Mouse (Mus musculus) NIH3T3 (cell line): ENCODE measurements around the gene Fam186a.
"Not testable (repeated sequence)": the region's sequence is repeated elsewhere in the genome, so short reads cannot be mapped to it uniquely, and the experiment has no call there.

ENCODE experiments used
- DNase-seq: peaks from one replicate; pipeline ENCODE4 v3.0.0-alpha.2; 2012; ENCODE audit warnings: low read depth

Gene Fam186a

DNA sequence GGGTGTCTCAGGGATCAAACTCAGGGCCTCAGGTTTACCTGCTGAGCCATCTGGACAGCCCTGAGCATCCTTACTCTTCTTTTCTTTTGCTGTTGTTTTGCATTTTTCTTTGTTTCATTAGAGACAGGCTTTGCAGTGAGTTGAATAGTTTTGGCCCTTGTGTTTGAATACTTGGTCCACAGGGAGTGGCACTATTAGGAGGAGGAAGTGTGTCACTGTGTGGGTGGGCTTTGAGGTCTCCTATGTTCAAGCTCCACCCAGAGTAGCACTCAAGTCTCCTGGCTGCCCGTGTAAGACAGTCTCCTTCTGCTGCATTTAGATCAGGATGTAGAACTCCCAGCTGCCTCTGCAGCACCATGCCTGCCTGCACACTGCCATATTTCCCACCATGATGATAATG is 32.4 kb downstream of the Fam186a start:
- no peak for DNase-seq

DNA sequence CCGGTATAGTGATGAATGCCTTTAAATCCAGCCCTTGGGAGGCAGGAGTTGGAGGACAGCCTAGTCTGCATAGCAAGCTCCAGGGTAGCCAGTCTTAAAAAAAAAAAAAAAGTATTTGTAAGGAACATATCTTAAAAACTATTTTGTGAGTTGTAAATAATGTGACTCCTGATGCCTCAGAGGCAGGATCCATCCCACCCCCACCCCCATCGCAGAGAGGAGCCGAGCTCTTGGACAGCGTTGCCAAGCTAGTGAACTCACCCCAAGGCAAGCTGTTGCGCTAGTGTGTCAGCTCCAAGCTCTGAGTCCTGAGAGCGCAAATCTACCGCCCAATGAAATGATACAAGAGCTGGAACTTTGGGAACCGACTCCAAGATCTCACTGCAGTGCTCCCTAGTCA is 35.6 kb downstream of the Fam186a start:
- peak; percentile 77 for DNase-seq

DNA sequence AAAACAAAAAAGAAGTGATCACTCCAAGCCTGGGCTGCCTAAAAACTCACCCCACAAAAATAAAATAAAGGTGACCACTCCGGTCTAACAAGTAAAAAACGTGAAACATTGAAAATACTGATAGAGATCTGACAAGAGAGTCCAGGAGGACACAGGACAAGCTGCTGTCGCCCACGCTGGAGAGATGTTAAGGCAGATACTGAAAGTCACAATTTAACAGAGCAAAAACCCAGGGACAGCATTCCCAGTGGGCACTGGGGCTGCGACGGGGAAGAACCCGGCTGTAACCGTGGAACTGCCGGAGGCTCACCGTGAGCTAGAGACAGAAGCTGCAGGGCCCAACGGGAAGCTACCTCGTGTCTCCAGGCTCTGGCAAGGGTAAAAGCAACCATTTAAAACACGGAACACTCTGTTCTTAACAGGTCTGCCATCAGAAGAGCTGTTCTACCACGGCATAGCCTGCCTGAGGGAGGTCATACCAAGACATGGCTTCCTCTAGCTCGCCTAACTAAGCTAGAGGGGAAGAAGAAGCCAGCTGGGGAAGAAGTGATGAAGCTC is 47.2 kb downstream of the Fam186a start:
- DNase-seq = no peak

- no peak for DNase-seq
Observed at GRCm38 (mm10) chr15:99917264-99917663, 49.6 kb downstream of the Fam186a start.

DNA sequence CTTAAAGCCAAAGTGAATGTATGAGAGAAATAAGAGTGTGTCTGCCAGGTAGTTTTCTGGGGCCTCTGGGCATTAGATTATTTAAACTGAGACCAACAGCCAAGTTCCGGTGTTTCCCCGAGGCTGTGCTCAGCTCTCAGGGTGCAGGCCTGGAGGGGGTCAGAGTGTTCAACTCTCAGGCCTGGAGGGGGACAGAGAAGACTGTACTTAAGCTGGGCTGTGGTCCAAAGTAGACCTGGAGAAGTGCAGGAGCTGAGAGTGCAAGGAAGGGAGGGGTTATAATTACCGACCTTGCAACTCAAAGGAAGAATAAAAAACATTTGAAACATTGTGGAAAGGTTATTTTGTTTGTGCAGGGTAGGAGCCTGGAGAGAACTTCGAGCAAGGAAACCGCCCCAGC is 52.2 kb downstream of the Fam186a start:
- DNase-seq = no peak

DNA sequence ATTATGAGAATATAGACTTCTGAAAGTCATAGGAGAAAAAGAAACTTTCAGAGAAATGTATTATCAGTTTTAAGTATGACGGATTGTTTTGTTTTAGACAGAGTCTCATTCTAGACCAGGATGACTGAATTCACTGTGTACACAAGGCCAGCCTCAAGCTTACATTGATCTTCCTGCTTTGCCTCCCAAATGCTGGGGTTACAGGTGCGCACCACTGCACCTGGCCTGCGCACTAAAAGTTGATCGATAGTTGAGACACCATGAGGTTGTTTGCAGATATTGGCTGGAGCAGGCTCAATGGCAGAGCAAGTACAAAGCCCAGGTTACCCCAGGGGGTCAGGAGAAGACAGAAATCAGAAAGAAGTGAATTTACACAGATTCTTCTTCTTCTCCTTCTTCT is 55.1 kb downstream of the Fam186a start:
- no peak for DNase-seq

- peak; percentile 67 for DNase-seq
Observed at GRCm38 (mm10) chr15:99909339-99909996, 57.4 kb downstream of the Fam186a start.

GRCm38 (mm10) chr15:99907514-99907913 is 59.3 kb downstream of the Fam186a start:
- DNase-seq = no peak

DNA sequence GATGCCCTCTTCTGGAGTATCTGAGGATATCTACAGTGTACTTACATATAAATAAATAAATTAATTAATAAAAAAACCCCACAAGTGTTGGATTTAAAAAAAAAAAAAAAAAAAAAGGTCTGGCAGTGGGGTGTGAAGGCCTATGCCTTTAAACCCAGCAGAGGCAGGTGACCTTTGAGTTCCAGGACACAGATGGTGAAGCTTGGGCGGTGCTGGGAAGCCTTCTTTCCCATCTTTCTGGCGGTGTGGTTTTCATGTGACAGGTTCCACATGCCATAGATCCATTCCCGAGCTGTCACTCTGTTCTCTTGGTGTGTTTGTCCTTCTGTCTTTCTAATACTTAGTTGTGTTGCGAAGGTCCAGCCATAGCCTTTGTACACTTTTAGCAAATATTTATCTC is 59.8 kb downstream of the Fam186a start:
- no peak for DNase-seq

- no peak for DNase-seq
Observed at GRCm38 (mm10) chr15:99904841-99905240, 62.0 kb downstream of the Fam186a start.

GRCm38 (mm10) chr15:99904333-99904732 is 62.5 kb downstream of the Fam186a start:
- DNase-seq = peak; percentile 95

DNA sequence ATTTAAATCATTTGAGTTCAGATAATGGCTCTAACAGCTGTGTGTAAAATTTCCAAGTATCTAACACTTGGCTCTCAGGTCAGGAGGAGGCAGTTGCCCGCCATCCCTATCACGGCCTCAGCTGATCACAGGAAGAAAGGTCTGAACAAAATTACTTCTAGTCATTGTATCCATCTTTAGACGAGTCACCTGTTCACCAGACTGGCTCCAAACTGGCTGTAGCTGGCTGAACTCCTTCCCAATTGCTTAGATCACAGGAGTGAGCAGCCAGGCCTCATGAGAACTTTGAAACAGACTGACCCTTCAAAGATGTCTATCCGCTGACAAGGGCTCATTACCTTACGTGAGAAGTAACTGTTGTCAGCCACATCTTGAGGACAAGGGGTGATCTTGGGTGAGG is 63.6 kb downstream of the Fam186a start:
- no peak for DNase-seq

DNA sequence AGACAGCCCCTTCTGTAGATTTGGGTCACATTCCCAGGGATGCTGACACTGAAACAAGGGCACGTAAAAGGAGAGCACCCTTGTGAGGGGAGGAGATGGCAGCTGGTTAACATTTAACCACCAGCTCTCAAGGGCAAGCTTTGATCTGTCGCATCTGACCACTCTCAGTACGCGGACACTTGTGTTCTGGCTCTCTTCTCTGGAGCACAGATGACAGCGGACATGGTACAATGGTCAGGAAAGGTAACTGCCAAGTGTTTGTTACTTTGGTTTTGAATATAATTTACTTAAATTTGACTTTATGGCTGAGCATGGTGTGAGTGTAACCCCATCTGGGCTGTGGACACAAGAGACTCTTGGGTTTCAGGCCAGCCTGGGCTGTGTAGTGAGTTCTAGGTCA is 64.1 kb downstream of the Fam186a start:
- no peak for DNase-seq

GRCm38 (mm10) chr15:99896621-99897020 is 70.2 kb downstream of the Fam186a start:
- DNase-seq = peak; percentile 18

DNA sequence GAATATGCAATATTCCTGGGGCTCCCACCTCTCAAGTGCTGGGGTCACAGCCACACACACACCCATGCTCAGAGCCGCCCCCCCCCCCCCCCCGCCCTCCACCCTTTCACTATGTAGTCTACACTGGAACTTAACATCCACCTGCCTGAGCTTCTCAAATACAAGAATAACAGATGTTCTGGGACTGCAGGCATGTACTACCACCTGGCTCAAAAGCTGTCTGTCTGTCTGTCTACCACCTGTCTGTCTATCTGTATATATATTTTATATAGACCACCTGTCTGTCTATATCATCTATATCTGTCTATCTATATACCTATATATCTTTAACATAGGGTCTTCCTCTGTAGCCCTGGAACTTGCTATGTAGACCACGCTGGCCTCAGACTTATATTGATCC is 75.5 kb downstream of the Fam186a start:
- no peak for DNase-seq

- DNase-seq = no peak
Observed at GRCm38 (mm10) chr15:99890412-99891236, 76.2 kb downstream of the Fam186a start.

DNA sequence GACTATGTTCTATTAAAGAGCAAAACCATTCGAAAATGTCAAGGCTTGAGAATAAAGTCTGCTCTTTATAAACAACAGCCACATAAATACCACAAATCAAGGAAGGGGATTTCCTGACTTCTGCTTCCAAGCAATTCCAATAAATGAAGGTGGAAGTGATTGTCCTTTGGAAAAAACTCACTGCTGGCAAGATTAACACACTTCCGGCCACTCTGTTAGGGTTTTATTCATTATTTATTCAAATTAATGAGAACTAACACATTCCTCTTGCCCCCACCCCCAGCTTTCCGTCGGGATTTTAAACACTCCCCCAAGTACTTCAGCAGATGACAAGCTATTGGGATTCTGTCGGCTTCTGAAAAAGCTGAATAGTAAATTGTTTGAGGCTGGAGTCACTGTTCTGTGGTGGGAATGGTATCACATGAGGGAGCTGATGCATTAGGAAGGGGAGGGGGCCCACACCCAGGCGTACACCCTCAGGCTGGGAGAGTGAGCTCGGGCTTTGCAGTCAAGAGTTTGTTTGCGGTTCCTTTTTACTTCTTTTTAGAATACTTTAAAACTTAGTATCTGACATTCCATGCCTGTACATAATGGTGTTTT is 77.5 kb downstream of the Fam186a start:
- peak; percentile 74 for DNase-seq

- DNase-seq = not testable (repeated sequence)
Observed at GRCm38 (mm10) chr15:99887130-99887529, 79.7 kb downstream of the Fam186a start.

DNA sequence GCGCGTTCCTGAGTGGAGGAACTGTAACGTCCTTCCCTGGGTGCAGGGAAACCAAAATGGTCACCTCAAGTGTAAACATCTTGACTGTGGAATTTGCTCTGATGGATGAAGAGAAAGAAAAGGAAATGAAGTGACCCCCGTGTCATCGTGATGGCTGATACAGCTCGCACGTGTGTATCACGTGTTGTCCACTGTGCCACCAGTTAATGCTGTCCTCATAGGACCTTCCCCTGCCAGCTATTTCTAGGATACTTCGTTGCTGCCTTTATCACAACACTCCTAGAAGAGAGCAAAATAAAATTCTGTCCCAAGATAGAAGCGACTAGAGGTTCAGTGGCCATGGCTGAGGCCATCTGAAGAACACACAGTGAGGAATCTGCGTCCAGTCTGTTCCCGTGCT is 82.8 kb downstream of the Fam186a start:
- no peak for DNase-seq

GRCm38 (mm10) chr15:99878541-99878940 is 88.3 kb downstream of the Fam186a start:
- no peak for DNase-seq

GRCm38 (mm10) chr15:99875334-99875869 is 91.5 kb downstream of the Fam186a start, which contains the start of gene Lima1:
Gene Lima1, minus strand, starts transcription at chr15:99875456.
- DNase-seq = peak; percentile 97

DNA sequence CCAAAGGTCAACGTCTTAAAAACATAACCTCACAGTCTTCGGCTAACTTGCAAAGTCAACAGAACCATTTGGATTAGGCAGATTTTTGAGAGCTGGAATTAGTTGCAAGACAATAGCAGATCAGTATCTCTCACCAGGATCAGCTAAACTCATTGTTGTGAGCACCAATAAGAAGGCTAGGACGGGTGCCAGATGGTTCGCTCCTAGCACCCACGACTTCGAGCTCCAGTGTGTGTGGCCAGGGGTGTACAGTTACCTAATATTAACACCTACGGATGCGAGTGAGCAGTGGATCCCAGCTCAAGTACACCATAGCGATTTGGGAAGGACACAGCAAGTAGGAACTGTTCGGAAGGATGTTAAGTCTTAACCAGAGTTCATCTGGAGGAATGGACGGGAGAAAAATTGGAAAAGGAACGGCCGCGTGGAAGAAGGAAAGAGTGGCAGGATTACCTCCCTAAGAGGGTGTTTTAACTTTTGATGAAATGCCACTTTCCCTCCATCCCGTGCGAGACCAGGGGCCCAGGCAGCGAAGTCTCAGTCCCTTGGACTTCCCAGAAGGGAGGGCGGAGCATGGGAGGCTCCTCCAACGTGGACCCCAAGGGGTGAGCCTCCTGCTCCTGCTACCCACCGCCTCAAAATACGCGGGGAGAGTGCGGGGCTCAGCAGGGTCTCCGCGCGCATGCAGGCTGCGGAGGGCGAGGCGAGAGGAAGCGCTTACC is 92.1 kb downstream of the Fam186a start:
- peak; percentile 39 for DNase-seq
